Mouse (Mus musculus): ENCODE measurements around the gene Arhgap15. TPM values are rescaled to one million over a fixed set of nuclear protein-coding genes. Genes with fewer than 3 reads are reported as not detected.

Arhgap15 gene
- total and polyA plus RNA-seq, 3 experiments: 0.39 to 1.2 (median 0.70) TPM

DNA sequence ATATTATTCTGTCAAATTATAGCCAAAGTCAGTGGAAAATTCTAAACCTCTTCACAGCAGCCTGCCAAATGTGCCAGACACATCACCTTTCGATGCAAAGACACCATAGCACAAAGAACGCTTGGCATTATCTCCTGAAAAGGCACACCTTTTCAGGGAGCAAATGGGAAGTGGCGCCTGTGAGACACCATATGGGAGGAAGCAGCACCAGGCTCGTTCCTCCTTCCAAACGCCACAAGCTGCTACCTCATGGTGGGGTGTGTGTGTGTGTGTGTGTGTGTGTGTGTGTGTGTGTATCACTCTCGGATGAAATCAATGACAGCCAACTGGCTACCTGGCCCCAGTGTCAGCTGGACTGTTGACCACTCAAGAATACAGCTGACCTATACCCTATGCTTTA is 551.8 kb downstream of the Arhgap15 start:
- Histone ChIP-seq H3K27ac (no peak overlapping the region), H3K4me3 (no peak overlapping the region), H3K79me2 (replicated peaks; ENCODE audit: control insufficient read depth, insufficient read depth, low read length) (no peaks in the 10 kb centered on the region), H3K27me3 (ENCODE audit: control insufficient read depth, insufficient read depth, low read length) (no peaks in the 10 kb centered on the region), H3K4me1 (ENCODE audit: control insufficient read depth, insufficient read depth, low read length) (no peaks in the 10 kb centered on the region), H3K9ac (ENCODE audit: low read depth, low read length) (no peak overlapping the region), H3K36me3 (ENCODE audit: control insufficient read depth, insufficient read depth, low read length) (no peaks in the 10 kb centered on the region)
- WGBS: 61% methylated on average over 6 of the region's 6 CpGs
- intact Hi-C loops (cut with DNase I): no loop called here
- TF ChIP-seq POLR2A (IDR thresholded peaks at IDR 0.05; ENCODE audit: insufficient read depth, low read depth, low read length): no peak
- no peak for TF ChIP-seq CTCF (IDR thresholded peaks at IDR 0.05)
- TF ChIP-seq EP300 (IDR thresholded peaks at IDR 0.05; ENCODE audit: insufficient read depth, low read depth, low read length): no peak
- DNase-seq: no peak

- TF ChIP-seq EP300 (IDR thresholded peaks at IDR 0.05; ENCODE audit: insufficient read depth, low read depth, low read length) (no peak), POLR2A (IDR thresholded peaks at IDR 0.05; ENCODE audit: insufficient read depth, low read depth, low read length) (no peak), CTCF (IDR thresholded peaks at IDR 0.05) (no peak)
- no peak overlapping the region for H3K4me3 ChIP-seq
- no peaks in the 10 kb centered on the region for H3K27me3 ChIP-seq (ENCODE audit: control insufficient read depth, insufficient read depth, low read length)
- intact Hi-C loops (cut with DNase I): no loop called here
- 70% methylated on average over 9 of the region's 9 CpGs for WGBS
- no peak for DNase-seq
- no peaks in the 10 kb centered on the region for H3K4me1 ChIP-seq (ENCODE audit: control insufficient read depth, insufficient read depth, low read length)
- H3K27ac ChIP-seq: no peak overlapping the region
- no peak overlapping the region for H3K9ac ChIP-seq (ENCODE audit: low read depth, low read length)
- H3K79me2 ChIP-seq (replicated peaks; ENCODE audit: control insufficient read depth, insufficient read depth, low read length): no peaks in the 10 kb centered on the region
- H3K36me3 ChIP-seq (ENCODE audit: control insufficient read depth, insufficient read depth, low read length): no peaks in the 10 kb centered on the region
These were observed 555.8 kb downstream of the Arhgap15 start for GRCm38 (mm10) chr2:44304261-44304970.

DNA sequence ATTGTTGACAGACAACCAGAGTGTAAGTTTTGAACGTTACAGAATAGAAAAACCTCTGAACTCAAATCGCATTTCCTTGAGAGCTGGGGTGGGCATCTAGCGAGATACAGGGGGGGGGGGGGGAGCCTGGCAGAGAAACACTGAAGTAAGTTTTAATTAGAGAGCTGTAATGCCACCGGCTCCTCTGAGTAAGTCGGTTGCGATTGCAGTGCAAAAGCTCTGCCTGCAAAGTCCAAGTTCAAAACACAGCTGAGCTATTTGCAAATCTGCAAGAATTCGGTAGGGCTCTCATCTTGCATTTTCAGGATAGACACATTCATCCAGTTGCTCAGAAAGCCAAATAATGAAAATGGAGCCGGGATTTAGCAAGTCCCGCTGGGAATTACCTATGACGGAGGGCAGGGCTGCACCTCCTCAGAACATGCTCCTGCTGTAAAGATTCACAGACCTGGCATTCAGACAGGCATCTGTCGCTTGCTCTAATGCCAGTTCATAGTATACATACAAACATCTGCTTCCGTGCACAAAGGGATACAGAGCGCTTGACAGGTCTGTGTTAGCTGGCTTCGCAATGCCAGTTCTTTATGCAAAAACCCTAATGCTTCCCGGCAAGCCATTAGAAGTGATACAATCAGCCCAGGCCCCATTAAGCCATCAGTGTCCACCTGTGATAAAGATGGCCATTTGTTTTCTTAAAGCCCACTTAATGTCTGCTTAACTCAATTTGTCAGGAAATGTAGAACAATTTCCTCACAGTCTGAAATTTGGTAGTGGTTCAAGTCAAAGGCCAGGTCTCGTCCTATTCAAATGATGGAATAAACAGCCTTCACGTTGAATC is 556.6 kb downstream of the Arhgap15 start:
- 77% methylated on average over 17 of the region's 17 CpGs for WGBS
- Histone ChIP-seq H3K4me1 (ENCODE audit: control insufficient read depth, insufficient read depth, low read length) (no peaks in the 10 kb centered on the region), H3K9ac (ENCODE audit: low read depth, low read length) (no peak overlapping the region), H3K4me3 (no peak overlapping the region), H3K79me2 (replicated peaks; ENCODE audit: control insufficient read depth, insufficient read depth, low read length) (no peaks in the 10 kb centered on the region), H3K27me3 (ENCODE audit: control insufficient read depth, insufficient read depth, low read length) (no peaks in the 10 kb centered on the region), H3K36me3 (ENCODE audit: control insufficient read depth, insufficient read depth, low read length) (no peaks in the 10 kb centered on the region), H3K27ac (no peak overlapping the region)
- TF ChIP-seq EP300 (IDR thresholded peaks at IDR 0.05; ENCODE audit: insufficient read depth, low read depth, low read length): no peak
- no peak for TF ChIP-seq POLR2A (IDR thresholded peaks at IDR 0.05; ENCODE audit: insufficient read depth, low read depth, low read length)
- TF ChIP-seq CTCF (IDR thresholded peaks at IDR 0.05): no peak
- DNase-seq: no peak
- intact Hi-C loops (cut with DNase I): no loop called here

- no peaks in the 10 kb centered on the region for H3K4me1 ChIP-seq (ENCODE audit: control insufficient read depth, insufficient read depth, low read length)
- H3K27me3 ChIP-seq (ENCODE audit: control insufficient read depth, insufficient read depth, low read length): no peaks in the 10 kb centered on the region
- intact Hi-C loops (cut with DNase I): no loop called here
- no peak for DNase-seq
- TF ChIP-seq CTCF (IDR thresholded peaks at IDR 0.05): peak; percentile 56
- no peak for TF ChIP-seq POLR2A (IDR thresholded peaks at IDR 0.05; ENCODE audit: insufficient read depth, low read depth, low read length)
- H3K36me3 ChIP-seq (ENCODE audit: control insufficient read depth, insufficient read depth, low read length): no peaks in the 10 kb centered on the region
- H3K27ac ChIP-seq: no peak overlapping the region
- WGBS: 45% methylated on average over 2 of the region's 2 CpGs
- H3K9ac ChIP-seq (ENCODE audit: low read depth, low read length): no peak overlapping the region
- no peaks in the 10 kb centered on the region for H3K79me2 ChIP-seq (replicated peaks; ENCODE audit: control insufficient read depth, insufficient read depth, low read length)
- H3K4me3 ChIP-seq: no peak overlapping the region
These were observed 557.5 kb downstream of the Arhgap15 start for GRCm38 (mm10) chr2:44306137-44306536.

DNA sequence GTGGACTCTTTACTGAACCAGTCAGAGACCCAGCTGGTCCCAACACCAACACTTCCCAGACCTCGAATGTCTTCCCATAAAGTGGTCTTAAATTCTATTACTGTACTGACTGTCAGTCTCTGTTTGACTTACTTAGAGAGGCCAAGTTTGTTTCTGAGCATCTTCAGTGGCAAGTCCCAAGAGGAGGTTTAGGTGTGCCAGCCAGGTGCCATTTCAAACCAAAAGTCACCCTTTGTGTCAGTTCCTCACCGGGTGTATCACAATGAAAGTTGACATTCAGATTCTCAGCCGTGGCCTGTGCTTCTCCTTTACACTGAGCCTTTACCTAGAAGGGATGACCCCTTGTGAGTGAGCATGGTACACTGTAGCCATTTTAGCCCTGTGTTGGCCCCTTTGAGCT is 560.5 kb downstream of the Arhgap15 start:
- no peak overlapping the region for H3K4me3 ChIP-seq
- intact Hi-C loops (cut with DNase I): no loop called here
- H3K9ac ChIP-seq (ENCODE audit: low read depth, low read length): no peak overlapping the region
- H3K79me2 ChIP-seq (replicated peaks; ENCODE audit: control insufficient read depth, insufficient read depth, low read length): no peaks in the 10 kb centered on the region
- no peak overlapping the region for H3K27ac ChIP-seq
- no peaks in the 10 kb centered on the region for H3K4me1 ChIP-seq (ENCODE audit: control insufficient read depth, insufficient read depth, low read length)
- no peaks in the 10 kb centered on the region for H3K27me3 ChIP-seq (ENCODE audit: control insufficient read depth, insufficient read depth, low read length)
- no peak for DNase-seq
- no peak for TF ChIP-seq POLR2A (IDR thresholded peaks at IDR 0.05; ENCODE audit: insufficient read depth, low read depth, low read length)
- TF ChIP-seq EP300 (IDR thresholded peaks at IDR 0.05; ENCODE audit: insufficient read depth, low read depth, low read length): no peak
- no peak for TF ChIP-seq CTCF (IDR thresholded peaks at IDR 0.05)
- H3K36me3 ChIP-seq (ENCODE audit: control insufficient read depth, insufficient read depth, low read length): no peaks in the 10 kb centered on the region
- 88% methylated on average over 3 of the region's 3 CpGs for WGBS

GRCm38 (mm10) chr2:44309556-44309955 is 560.9 kb downstream of the Arhgap15 start:
- 72% methylated on average over 1 of the region's 1 CpGs for whole genome bisulfite sequencing
- no peak overlapping the region for H3K27ac ChIP-seq
- no peak for TF ChIP-seq POLR2A (IDR thresholded peaks at IDR 0.05; ENCODE audit: insufficient read depth, low read depth, low read length)
- TF ChIP-seq CTCF (IDR thresholded peaks at IDR 0.05): no peak
- no peak for TF ChIP-seq EP300 (IDR thresholded peaks at IDR 0.05; ENCODE audit: insufficient read depth, low read depth, low read length)
- no peak overlapping the region for H3K4me3 ChIP-seq
- no peaks in the 10 kb centered on the region for H3K79me2 ChIP-seq (replicated peaks; ENCODE audit: control insufficient read depth, insufficient read depth, low read length)
- intact Hi-C loops (cut with DNase I): no loop called here
- H3K4me1 ChIP-seq (ENCODE audit: control insufficient read depth, insufficient read depth, low read length): no peaks in the 10 kb centered on the region
- H3K27me3 ChIP-seq (ENCODE audit: control insufficient read depth, insufficient read depth, low read length): no peaks in the 10 kb centered on the region
- H3K9ac ChIP-seq (ENCODE audit: low read depth, low read length): no peak overlapping the region
- no peaks in the 10 kb centered on the region for H3K36me3 ChIP-seq (ENCODE audit: control insufficient read depth, insufficient read depth, low read length)
- no peak for DNase-seq

Data from heart, adult 2 months (tissue).